Mouse (Mus musculus): ENCODE data around the gene Zfyve19. TPM values are rescaled to one million over a fixed set of nuclear protein-coding genes. Genes with fewer than 3 reads are reported as not detected.

The Zfyve19 gene
- polyA plus RNA-seq, 1 experiment from 2014 or later, result 58.9 TPM

GRCm38 (mm10) chr2:119263813-119264212 is 55.4 kb downstream of the Zfyve19 start:
- H3K4me3 ChIP-seq, result no peak overlapping the region
- no peaks in the 10 kb centered on the region for H3K36me3 ChIP-seq
- H3K27me3 ChIP-seq, result peaks cover 6% of the 10 kb centered on the region
- peaks cover 8% of the 10 kb centered on the region for H3K4me1 ChIP-seq (replicated peaks)
- no peak overlapping the region for H3K9ac ChIP-seq
- H3K4me2 ChIP-seq, result no peak overlapping the region
- H3K9me3 ChIP-seq, result no peaks in the 10 kb centered on the region
- 86% methylated on average over 5 of the region's 5 CpGs for WGBS
- no peak for ATAC-seq (ENCODE audit: low read depth)
- H3K27ac ChIP-seq (replicated peaks), result no peak overlapping the region

Other genes starting within 250 kb of the Zfyve19 start
- 36.6 and 37.4 TPM in 2 replicates for gene Ccdc32, start 179.2 kb upstream of the Zfyve19 start, polyA plus RNA-seq (2015; fragmentation: Nextera tagmentation; extraction: Ambion mirVana)
- gene Rpusd2, start 173.8 kb upstream of the Zfyve19 start, polyA plus RNA-seq (2015; fragmentation: Nextera tagmentation; extraction: Ambion mirVana), result 4.2 and 5.9 TPM in 2 replicates
- 7.6 and 9.9 TPM in 2 replicates for gene Knl1, start 161.5 kb upstream of the Zfyve19 start, polyA plus RNA-seq (2015; fragmentation: Nextera tagmentation; extraction: Ambion mirVana)
- gene Rad51, start 95.8 kb upstream of the Zfyve19 start, polyA plus RNA-seq (2015; fragmentation: Nextera tagmentation; extraction: Ambion mirVana), result 8.3 and 10.5 TPM in 2 replicates
- gene Rmdn3, start 51.6 kb upstream of the Zfyve19 start, polyA plus RNA-seq (2015; fragmentation: Nextera tagmentation; extraction: Ambion mirVana), result 42.3 and 43.9 TPM in 2 replicates
- gene Gchfr, start 40.8 kb upstream of the Zfyve19 start, polyA plus RNA-seq (2015; fragmentation: Nextera tagmentation; extraction: Ambion mirVana), result 1.2 and 2.3 TPM in 2 replicates
- 0.50 and 0.66 TPM in 2 replicates for gene Gm14137, start 34.1 kb upstream of the Zfyve19 start, polyA plus RNA-seq (2015; fragmentation: Nextera tagmentation; extraction: Ambion mirVana)
- 20.4 and 24.4 TPM in 2 replicates for gene Dnajc17, start 178 bp downstream of the Zfyve19 start, polyA plus RNA-seq (2015; fragmentation: Nextera tagmentation; extraction: Ambion mirVana)
- not detected in 2 replicates for gene Ppp1r14d, start 21.3 kb downstream of the Zfyve19 start, polyA plus RNA-seq (2015; fragmentation: Nextera tagmentation; extraction: Ambion mirVana)
- 0.32 and 0.92 TPM in 2 replicates for gene Spint1, start 28.7 kb downstream of the Zfyve19 start, polyA plus RNA-seq (2015; fragmentation: Nextera tagmentation; extraction: Ambion mirVana)
- 18.3 and 19.1 TPM in 2 replicates for gene Rhov, start 62.7 kb downstream of the Zfyve19 start, polyA plus RNA-seq (2015; fragmentation: Nextera tagmentation; extraction: Ambion mirVana)
- 23.9 and 24.2 TPM in 2 replicates for gene Vps18, start 80.1 kb downstream of the Zfyve19 start, polyA plus RNA-seq (2015; fragmentation: Nextera tagmentation; extraction: Ambion mirVana)
- 4.9 and 5.3 TPM in 2 replicates for gene Dll4, start 117.2 kb downstream of the Zfyve19 start, polyA plus RNA-seq (2015; fragmentation: Nextera tagmentation; extraction: Ambion mirVana)
- 6.2 TPM in 2 replicates for gene Chac1, start 142.6 kb downstream of the Zfyve19 start, polyA plus RNA-seq (2015; fragmentation: Nextera tagmentation; extraction: Ambion mirVana)

All from neural tube, embryonic 13.5 days (tissue).